Mouse (Mus musculus) kidney, embryonic 14.5 days (tissue): ENCODE results near the gene Bcar3. TPM values are rescaled to one million over a fixed set of nuclear protein-coding genes. Genes with fewer than 3 reads are reported as not detected.

ENCODE experiments used
- ATAC-seq: fragments of 200-750 bp; cut with Nextera tagmentation; 2 replicates; pipeline ENCODE4 v1.8.0; 2017; ENCODE audit warnings: moderate number of reproducible peaks, mild to moderate bottlenecking, moderate TSS enrichment, moderate library complexity; ENCODE audit not compliant: low FRiP score, low TSS enrichment
- H3K27ac ChIP-seq: fragments of 300-500 bp; sonication (generic); 2 replicates; pipeline ENCODE4 v1.5.1; 2014; ENCODE audit warnings: low read depth, mild to moderate bottlenecking, low read length, moderate library complexity, mixed read lengths
- H3K27me3 ChIP-seq: fragments of 300-500 bp; sonication (generic); 2 replicates; pipeline ENCODE4 v1.6.1; 2014; ENCODE audit warnings: mild to moderate bottlenecking, low read length; ENCODE audit not compliant: control insufficient read depth, insufficient read depth
- H3K36me3 ChIP-seq: fragments of 300-500 bp; sonication (generic); 2 replicates; pipeline ENCODE4 v1.6.1; 2014; ENCODE audit warnings: low read length, mixed read lengths; ENCODE audit not compliant: control insufficient read depth, insufficient read depth
- H3K4me1 ChIP-seq: fragments of 300-500 bp; sonication (generic); 2 replicates; pipeline ENCODE4 v1.6.1; 2014; ENCODE audit warnings: low read length, mixed read lengths; ENCODE audit not compliant: control insufficient read depth, insufficient read depth
- H3K4me2 ChIP-seq: fragments of 300-500 bp; sonication (generic); replicated peaks from 2 replicates; pipeline ENCODE4 v1.6.1; 2014; ENCODE audit warnings: low read depth, mild to moderate bottlenecking, low read length
- H3K4me3 ChIP-seq: fragments of 300-500 bp; sonication (generic); 2 replicates; pipeline ENCODE4 v1.5.1; 2014; ENCODE audit warnings: mild to moderate bottlenecking, low read length
- H3K9ac ChIP-seq: fragments of 300-500 bp; sonication (generic); 2 replicates; pipeline ENCODE4 v1.6.1; 2014; ENCODE audit warnings: low read depth, mild to moderate bottlenecking, low read length, moderate library complexity
- H3K9me3 ChIP-seq: fragments of 300-500 bp; sonication (generic); 2 replicates; pipeline ENCODE4 v1.6.1; 2016; ENCODE audit warnings: low read length; ENCODE audit not compliant: control insufficient read depth
- WGBS: fragments of 180-500 bp; shearing (Covaris S2); extraction: QIAGEN DNeasy Blood & Tissue Kit; methylation state at CpG from one replicate; pipeline ENCODE4 v1.1.7; 2014; 5-methylcytosine and 5-hydroxymethylcytosine counted together
- polyA plus RNA-seq: library from polyadenylated mRNA; unstranded; fragments of >200 nt; fragmentation: Nextera tagmentation; extraction: Ambion mirVana; gene quantifications from 2 replicates; pipeline ENCODE4 v1.2.1, GENCODE M21; 2014

Bcar3 gene
- polyA plus RNA-seq, 1 experiment from 2014 or later = 13.7 TPM

GRCm38 (mm10) chr3:122360721-122361138 is 66.8 kb downstream of the Bcar3 start:
- WGBS = 28% methylated on average over 5 of the region's 5 CpGs
- Histone ChIP-seq H3K27me3 (no peaks in the 10 kb centered on the region), H3K27ac (peak overlapping the region; percentile 31; the same call in 1 of the 2 replicates), H3K4me1 (peaks cover 14% of the 10 kb centered on the region), H3K4me2 (no peak overlapping the region), H3K9me3 (no peaks in the 10 kb centered on the region), H3K4me3 (no peak overlapping the region), H3K36me3 (no peaks in the 10 kb centered on the region), H3K9ac (no peak overlapping the region)
- peak; percentile 91 for ATAC-seq

GRCm38 (mm10) chr3:122362719-122363118 is 68.8 kb downstream of the Bcar3 start:
- Histone ChIP-seq H3K27ac (no peak overlapping the region), H3K4me1 (peaks cover 14% of the 10 kb centered on the region), H3K9me3 (no peaks in the 10 kb centered on the region), H3K9ac (no peak overlapping the region), H3K36me3 (no peaks in the 10 kb centered on the region), H3K4me2 (no peak overlapping the region), H3K4me3 (no peak overlapping the region), H3K27me3 (no peaks in the 10 kb centered on the region)
- no peak for ATAC-seq
- 43% methylated on average over 2 of the region's 2 CpGs for WGBS

- H3K36me3 ChIP-seq = no peaks in the 10 kb centered on the region
- no peaks in the 10 kb centered on the region for H3K9me3 ChIP-seq
- H3K9ac ChIP-seq = no peak overlapping the region
- no peak overlapping the region for H3K4me2 ChIP-seq
- H3K4me1 ChIP-seq = peaks cover 14% of the 10 kb centered on the region
- H3K4me3 ChIP-seq = no peak overlapping the region
- no peak overlapping the region for H3K27ac ChIP-seq
- no peak for ATAC-seq
- H3K27me3 ChIP-seq = no peaks in the 10 kb centered on the region
- 44% methylated on average over 3 of the region's 3 CpGs for WGBS
These were observed 70.6 kb downstream of the Bcar3 start for GRCm38 (mm10) chr3:122364565-122364964.

GRCm38 (mm10) chr3:122365326-122365725 is 71.4 kb downstream of the Bcar3 start:
- Histone ChIP-seq H3K9me3 (no peaks in the 10 kb centered on the region), H3K4me1 (peaks cover 13% of the 10 kb centered on the region), H3K27me3 (no peaks in the 10 kb centered on the region), H3K9ac (no peak overlapping the region), H3K4me2 (no peak overlapping the region; the same call in 1 of the 2 replicates), H3K27ac (peak overlapping the region; percentile 59; the same call in 1 of the 2 replicates), H3K36me3 (no peaks in the 10 kb centered on the region), H3K4me3 (no peak overlapping the region)
- 5% methylated on average over 3 of the region's 3 CpGs for WGBS
- peak; percentile 48; the same call in 1 of the 2 replicates for ATAC-seq

- H3K4me1 ChIP-seq = peaks cover 10% of the 10 kb centered on the region
- ATAC-seq = no peak
- H3K4me3 ChIP-seq = no peak overlapping the region
- no peaks in the 10 kb centered on the region for H3K9me3 ChIP-seq
- no peak overlapping the region for H3K4me2 ChIP-seq
- no peak overlapping the region for H3K9ac ChIP-seq
- WGBS = 86% methylated on average over 8 of the region's 8 CpGs
- no peaks in the 10 kb centered on the region for H3K27me3 ChIP-seq
- no peak overlapping the region for H3K27ac ChIP-seq
- no peaks in the 10 kb centered on the region for H3K36me3 ChIP-seq
These were observed 77.9 kb downstream of the Bcar3 start for GRCm38 (mm10) chr3:122371646-122372341.

- Histone ChIP-seq H3K27me3 (no peaks in the 10 kb centered on the region), H3K4me2 (no peak overlapping the region), H3K9ac (no peak overlapping the region), H3K36me3 (no peaks in the 10 kb centered on the region), H3K27ac (no peak overlapping the region), H3K9me3 (no peaks in the 10 kb centered on the region), H3K4me1 (peaks cover 10% of the 10 kb centered on the region), H3K4me3 (no peak overlapping the region)
- ATAC-seq = no peak
- WGBS = 78% methylated on average over 4 of the region's 4 CpGs
These were observed 78.7 kb downstream of the Bcar3 start for GRCm38 (mm10) chr3:122372617-122373016.

- H3K27ac ChIP-seq = 0 out of 2 replicates have a peak overlapping the region, but pooled peaks have one; percentile 7
- H3K4me1 ChIP-seq = peaks cover 10% of the 10 kb centered on the region
- no peak overlapping the region for H3K9ac ChIP-seq
- peak; percentile 41; the same call in 1 of the 2 replicates for ATAC-seq
- H3K4me3 ChIP-seq = no peak overlapping the region
- H3K9me3 ChIP-seq = no peaks in the 10 kb centered on the region
- H3K36me3 ChIP-seq = no peaks in the 10 kb centered on the region
- H3K27me3 ChIP-seq = no peaks in the 10 kb centered on the region
- H3K4me2 ChIP-seq = no peak overlapping the region
These were observed 82.1 kb downstream of the Bcar3 start for GRCm38 (mm10) chr3:122376011-122376410.

GRCm38 (mm10) chr3:122376412-122376831 is 82.5 kb downstream of the Bcar3 start:
- H3K4me1 ChIP-seq = peaks cover 10% of the 10 kb centered on the region
- no peaks in the 10 kb centered on the region for H3K9me3 ChIP-seq
- no peaks in the 10 kb centered on the region for H3K27me3 ChIP-seq
- no peaks in the 10 kb centered on the region for H3K36me3 ChIP-seq
- H3K27ac ChIP-seq = 0 out of 2 replicates have a peak overlapping the region, but pooled peaks have one; percentile 7
- H3K4me2 ChIP-seq = no peak overlapping the region
- ATAC-seq = 0 out of 2 replicates have a peak, but pooled peaks have one; percentile 16
- no peak overlapping the region for H3K4me3 ChIP-seq
- 41% methylated on average over 10 of the region's 10 CpGs for WGBS
- no peak overlapping the region for H3K9ac ChIP-seq

- Histone ChIP-seq H3K4me2 (no peak overlapping the region), H3K27ac (no peak overlapping the region), H3K36me3 (no peaks in the 10 kb centered on the region), H3K9ac (no peak overlapping the region), H3K4me3 (no peak overlapping the region), H3K4me1 (peaks cover 10% of the 10 kb centered on the region), H3K9me3 (no peaks in the 10 kb centered on the region), H3K27me3 (no peaks in the 10 kb centered on the region)
- 60% methylated on average over 8 of the region's 8 CpGs for WGBS
- ATAC-seq = no peak; the same call in 1 of the 2 replicates
These were observed 83.0 kb downstream of the Bcar3 start for GRCm38 (mm10) chr3:122376841-122377464.
